Mouse (Mus musculus) lung, postnatal 0 days (tissue): ENCODE data around the gene Ogfrl1.

Experiments used
- CTCF ChIP-seq: IDR thresholded peaks from 2 replicates; pipeline ENCODE4 v1.5.1; 2016; ENCODE audit warnings: antibody characterized with exemption, mild to moderate bottlenecking
- EP300 ChIP-seq: IDR thresholded peaks from 2 replicates; pipeline ENCODE4 v1.6.1; 2016; ENCODE audit warnings: antibody characterized with exemption, mild to moderate bottlenecking, control low read depth

- TF ChIP-seq EP300 (no peak), CTCF (no peak)
Observed at GRCm38 (mm10) chr1:23402401-23402800, 4.8 kb upstream of the Ogfrl1 start.
